Mouse (Mus musculus) midbrain, embryonic 16.5 days (tissue): Measurements from ENCODE around the gene Rtn4rl2. TPM values are rescaled to one million over a fixed set of nuclear protein-coding genes. Genes with fewer than 3 reads are reported as not detected.

Experiments
- ATAC-seq: fragments of 200-750 bp; cut with Nextera tagmentation; 2 replicates; pipeline ENCODE4 v1.8.0; 2017; ENCODE audit warnings: moderate TSS enrichment
- H3K27ac ChIP-seq: fragments of 300-500 bp; sonication (generic); 2 replicates; pipeline ENCODE4 v1.5.1; 2014; ENCODE audit warnings: mild to moderate bottlenecking, low read length, mixed read lengths
- H3K27me3 ChIP-seq: fragments of 300-500 bp; sonication (generic); 2 replicates; pipeline ENCODE4 v1.6.1; 2014; ENCODE audit warnings: low read depth, low read length, mixed read lengths; ENCODE audit not compliant: control insufficient read depth, insufficient read depth
- H3K36me3 ChIP-seq: fragments of 300-500 bp; sonication (generic); 2 replicates; pipeline ENCODE4 v1.6.1; 2014; ENCODE audit warnings: mild to moderate bottlenecking, low read length, moderate library complexity, mixed read lengths; ENCODE audit not compliant: control insufficient read depth, insufficient read depth
- H3K4me1 ChIP-seq: fragments of 300-500 bp; sonication (generic); 2 replicates; pipeline ENCODE4 v1.6.1; 2014; ENCODE audit warnings: mild to moderate bottlenecking, low read length, mixed read lengths; ENCODE audit not compliant: control insufficient read depth, insufficient read depth
- H3K4me2 ChIP-seq: fragments of 300-500 bp; sonication (generic); 2 replicates; pipeline ENCODE4 v1.6.1; 2014; ENCODE audit warnings: mild to moderate bottlenecking, low read length, mixed read lengths
- H3K4me3 ChIP-seq: fragments of 300-500 bp; sonication (generic); 2 replicates; pipeline ENCODE4 v1.5.1; 2014; ENCODE audit warnings: low read depth, mild to moderate bottlenecking, low read length, moderate library complexity, mixed read lengths
- H3K9ac ChIP-seq: fragments of 300-500 bp; sonication (generic); 2 replicates; pipeline ENCODE4 v1.6.1; 2014; ENCODE audit warnings: low read depth, low read length, mixed read lengths
- H3K9me3 ChIP-seq: fragments of 300-500 bp; sonication (generic); replicated peaks from 2 replicates; pipeline ENCODE4 v1.6.1; 2014; ENCODE audit warnings: mild to moderate bottlenecking, low read length, mixed read lengths; ENCODE audit not compliant: control insufficient read depth, poor library complexity, severe bottlenecking
- WGBS: fragments of 180-500 bp; shearing (Covaris S2); extraction: QIAGEN DNeasy Blood & Tissue Kit; methylation state at CpG from one replicate; pipeline ENCODE4 v1.1.7; 2014; 5-methylcytosine and 5-hydroxymethylcytosine counted together
- polyA plus RNA-seq: library from polyadenylated mRNA; unstranded; fragments of >200 nt; fragmentation: Nextera tagmentation; extraction: Ambion mirVana; gene quantifications from 2 replicates; pipeline ENCODE4 v1.2.1, GENCODE M21; 2015

The Rtn4rl2 gene
- 3.9 TPM in 2 replicates for polyA plus RNA-seq

DNA sequence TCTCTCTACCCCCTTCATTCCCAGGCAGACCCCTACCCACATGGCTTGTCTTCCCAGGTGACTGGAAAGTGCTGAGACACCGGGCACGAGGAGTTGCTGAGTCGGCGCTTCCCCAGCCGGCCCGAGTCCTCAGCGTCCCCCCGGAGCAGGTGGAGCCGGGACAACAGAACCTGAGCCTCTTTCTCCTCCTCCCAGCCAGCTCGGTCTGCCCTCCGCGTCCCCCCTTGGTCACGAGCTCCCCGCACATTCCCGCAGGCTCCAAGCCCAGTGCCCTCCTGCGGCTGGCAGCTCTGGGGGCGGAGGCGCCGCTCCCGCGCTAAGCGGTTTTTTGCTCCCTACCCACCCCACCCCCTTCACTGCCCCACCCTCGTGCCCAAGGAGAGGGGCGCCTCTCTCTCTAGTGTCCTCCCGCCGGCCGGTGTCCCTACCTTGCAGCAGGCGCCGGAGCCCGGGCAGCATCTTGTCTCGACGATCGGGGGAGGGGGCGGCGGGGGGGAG, at the start of gene Rtn4rl2:
Gene Rtn4rl2 (minus strand): TSS at position 477 of the 498 bp plus-strand sequence.
- Histone ChIP-seq H3K4me2 (peak within 1 kb of the TSS; percentile 97), H3K9ac (peak within 1 kb of the TSS; percentile 66), H3K36me3 (no peaks in the 10 kb centered on the region), H3K27me3 (peaks cover 33% of the 10 kb centered on the region), H3K27ac (no peak within 1 kb of the TSS), H3K4me1 (peaks cover 24% of the 10 kb centered on the region), H3K9me3 (no peaks in the 10 kb centered on the region), H3K4me3 (peak within 1 kb of the TSS; percentile 70)
- peak; percentile 26 for ATAC-seq
- WGBS: 1% methylated on average over 31 of the region's 35 CpGs

DNA sequence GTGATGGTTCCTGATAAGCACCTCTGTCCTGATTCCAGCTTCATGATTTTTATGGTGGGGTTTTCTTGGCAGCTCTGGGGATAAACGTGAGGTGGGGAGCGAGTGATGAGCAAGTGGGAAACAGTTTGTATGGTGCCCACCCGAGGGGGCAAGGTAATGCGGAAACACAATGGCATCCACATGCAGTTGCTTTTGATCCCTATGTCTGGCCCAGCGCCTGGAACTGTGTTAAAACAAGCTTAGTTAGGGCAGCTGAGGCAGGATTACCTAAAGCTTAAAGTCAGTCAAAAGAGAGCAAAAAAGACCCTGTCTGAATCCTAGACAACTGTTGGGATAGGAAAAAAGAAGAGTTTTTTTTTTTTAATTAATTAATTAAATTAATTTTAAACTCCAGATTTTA, 48.6 kb upstream of the Rtn4rl2 start:
- Histone ChIP-seq H3K4me2 (no peak overlapping the region), H3K9ac (no peak overlapping the region), H3K27ac (no peak overlapping the region), H3K4me1 (peaks cover 4% of the 10 kb centered on the region), H3K9me3 (no peaks in the 10 kb centered on the region), H3K4me3 (no peak overlapping the region), H3K27me3 (no peaks in the 10 kb centered on the region), H3K36me3 (no peaks in the 10 kb centered on the region)
- WGBS: 28% methylated on average over 5 of the region's 5 CpGs
- ATAC-seq: peak; percentile 70; the same call in 1 of the 2 replicates

DNA sequence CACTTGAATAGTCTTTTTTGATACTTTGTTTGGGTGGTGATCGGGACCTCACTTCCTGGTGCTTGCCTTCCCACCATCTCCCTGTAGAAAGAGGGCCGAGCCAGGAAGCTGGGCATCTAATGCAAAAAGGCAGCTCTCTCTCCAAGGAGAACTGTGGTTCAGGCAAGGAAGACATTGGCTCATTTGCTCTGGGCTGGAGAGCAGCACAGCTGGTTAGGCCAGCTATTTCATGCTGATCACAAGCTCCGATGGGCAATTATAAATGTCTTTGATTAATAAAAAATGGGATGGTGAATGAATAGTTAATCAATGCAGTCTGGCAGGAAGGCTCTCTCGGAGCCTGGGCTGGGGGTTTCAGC, 48.1 kb upstream of the Rtn4rl2 start:
- H3K4me3 ChIP-seq: no peak overlapping the region
- no peaks in the 10 kb centered on the region for H3K27me3 ChIP-seq
- H3K36me3 ChIP-seq: no peaks in the 10 kb centered on the region
- no peak overlapping the region for H3K9ac ChIP-seq
- no peak overlapping the region for H3K4me2 ChIP-seq
- H3K27ac ChIP-seq: no peak overlapping the region
- peak; percentile 79 for ATAC-seq
- H3K4me1 ChIP-seq: peaks cover 4% of the 10 kb centered on the region
- 35% methylated on average over 4 of the region's 4 CpGs for WGBS
- H3K9me3 ChIP-seq: no peaks in the 10 kb centered on the region

DNA sequence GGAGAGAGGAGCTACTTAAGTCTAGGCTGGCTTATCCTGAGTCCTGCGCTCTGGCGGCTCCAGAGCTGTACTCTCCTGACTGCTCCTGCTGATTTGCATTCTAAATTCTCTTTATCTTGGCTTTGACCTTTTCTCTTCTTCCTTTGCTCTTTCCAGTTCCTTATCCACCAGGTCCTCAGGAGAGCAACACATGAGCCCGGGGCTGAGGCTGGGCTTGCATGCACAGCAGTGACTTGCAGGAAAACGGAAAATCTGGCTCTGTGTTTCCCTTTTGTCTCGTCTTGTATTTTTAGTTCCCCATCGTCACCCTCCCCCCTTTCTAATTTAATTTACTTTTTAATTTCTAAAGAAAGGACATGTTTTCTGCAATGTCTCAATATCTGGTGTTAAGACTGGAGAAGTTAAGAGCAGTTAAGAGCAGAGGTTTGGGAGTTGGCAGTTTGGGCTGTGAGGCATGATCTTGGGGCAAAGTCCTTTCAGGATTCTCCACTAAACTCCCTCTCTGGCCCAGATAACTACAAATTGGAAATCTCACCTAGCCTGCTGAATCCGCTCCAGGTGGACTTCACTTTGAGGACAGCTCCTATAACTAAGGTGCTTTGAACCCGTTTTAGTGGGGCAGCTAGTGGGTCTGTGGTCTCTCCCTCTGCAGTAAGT, 47.6 kb upstream of the Rtn4rl2 start:
- Histone ChIP-seq H3K36me3 (no peaks in the 10 kb centered on the region), H3K27ac (no peak overlapping the region), H3K4me3 (no peak overlapping the region), H3K9ac (no peak overlapping the region), H3K9me3 (no peaks in the 10 kb centered on the region), H3K4me2 (no peak overlapping the region), H3K27me3 (no peaks in the 10 kb centered on the region), H3K4me1 (peaks cover 4% of the 10 kb centered on the region)
- 62% methylated on average over 8 of the region's 8 CpGs for WGBS
- ATAC-seq: no peak

DNA sequence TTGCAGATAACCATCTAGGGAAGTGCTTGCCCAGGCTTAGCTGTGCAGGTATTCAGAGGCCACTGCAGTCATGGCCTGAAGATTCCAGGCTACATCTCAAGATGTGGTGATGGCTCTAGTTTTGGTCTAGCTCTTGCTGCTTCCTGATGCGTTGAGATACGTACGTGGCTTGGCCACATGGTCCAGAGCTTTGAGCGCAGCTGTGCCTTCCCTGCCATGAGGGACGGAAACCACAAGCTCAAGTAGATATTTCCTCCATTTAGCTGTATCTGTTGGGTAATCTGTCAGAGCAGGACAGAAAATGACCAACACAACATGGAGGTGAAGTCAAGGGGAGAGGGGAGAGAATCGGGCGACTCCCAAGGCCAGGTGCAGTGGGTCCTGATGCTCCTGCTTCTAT, 43.7 kb upstream of the Rtn4rl2 start:
- H3K4me2 ChIP-seq: no peak overlapping the region
- H3K4me1 ChIP-seq: no peaks in the 10 kb centered on the region; the same call in 1 of the 2 replicates
- no peaks in the 10 kb centered on the region for H3K36me3 ChIP-seq
- H3K27me3 ChIP-seq: no peaks in the 10 kb centered on the region
- no peak overlapping the region for H3K9ac ChIP-seq
- 94% methylated on average over 7 of the region's 7 CpGs for WGBS
- H3K4me3 ChIP-seq: no peak overlapping the region
- no peak for ATAC-seq
- H3K9me3 ChIP-seq: 0 out of 2 replicates have a peak, but pooled peaks cover 2% of the 10 kb centered on the region
- H3K27ac ChIP-seq: no peak overlapping the region

DNA sequence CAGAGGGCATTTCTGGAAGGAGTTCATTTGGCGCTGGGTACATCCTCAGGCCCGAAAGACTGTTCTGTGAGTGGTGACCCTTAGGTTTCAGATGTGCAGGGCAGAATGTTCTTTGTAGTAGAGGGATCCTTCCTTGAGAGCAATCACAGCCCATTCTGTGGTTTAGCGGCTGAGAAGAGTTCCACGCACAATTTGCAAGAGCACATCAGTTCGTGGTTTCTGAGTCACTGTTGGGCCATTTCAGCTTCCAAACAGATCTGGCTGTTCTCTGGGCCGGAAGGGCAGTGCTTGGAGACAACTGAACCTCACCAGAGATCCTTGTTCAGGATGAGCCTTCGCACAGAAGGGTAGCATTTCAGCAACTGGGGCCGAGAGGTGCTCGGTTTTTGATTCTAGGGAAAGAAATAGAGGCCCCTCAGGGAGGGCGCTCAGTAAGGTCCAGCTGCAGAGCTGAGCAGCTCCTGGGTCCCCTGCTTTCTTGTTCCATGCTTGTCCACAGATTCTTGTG, 33.1 kb upstream of the Rtn4rl2 start:
- 92% methylated on average over 10 of the region's 10 CpGs for WGBS
- Histone ChIP-seq H3K27ac (no peak overlapping the region), H3K4me2 (no peak overlapping the region), H3K4me3 (no peak overlapping the region), H3K9ac (no peak overlapping the region), H3K4me1 (no peaks in the 10 kb centered on the region), H3K36me3 (no peaks in the 10 kb centered on the region), H3K9me3 (no peaks in the 10 kb centered on the region; the same call in 1 of the 2 replicates), H3K27me3 (no peaks in the 10 kb centered on the region)
- ATAC-seq: no peak

DNA sequence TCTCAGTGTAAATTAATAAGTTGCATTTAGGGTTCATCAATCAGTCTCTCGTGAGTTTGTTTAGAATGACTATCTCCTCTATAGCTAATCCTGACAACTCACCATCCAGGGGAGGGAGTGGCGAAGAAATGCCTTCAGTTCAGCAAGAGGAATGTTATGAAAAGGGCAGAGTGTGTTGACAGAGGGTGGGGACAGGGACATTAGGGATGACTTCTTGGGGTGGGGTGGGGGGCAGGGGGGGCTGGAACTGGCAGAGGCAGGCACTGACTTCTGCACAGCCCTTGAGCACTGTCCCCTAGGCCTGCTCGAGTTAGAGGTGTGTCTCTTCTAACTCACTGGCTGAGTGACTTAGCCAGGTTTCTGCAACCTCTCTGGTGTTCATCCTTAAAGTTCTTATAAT, 31.7 kb upstream of the Rtn4rl2 start:
- WGBS: 79% methylated on average over 3 of the region's 3 CpGs
- no peaks in the 10 kb centered on the region for H3K9me3 ChIP-seq
- ATAC-seq: no peak

DNA sequence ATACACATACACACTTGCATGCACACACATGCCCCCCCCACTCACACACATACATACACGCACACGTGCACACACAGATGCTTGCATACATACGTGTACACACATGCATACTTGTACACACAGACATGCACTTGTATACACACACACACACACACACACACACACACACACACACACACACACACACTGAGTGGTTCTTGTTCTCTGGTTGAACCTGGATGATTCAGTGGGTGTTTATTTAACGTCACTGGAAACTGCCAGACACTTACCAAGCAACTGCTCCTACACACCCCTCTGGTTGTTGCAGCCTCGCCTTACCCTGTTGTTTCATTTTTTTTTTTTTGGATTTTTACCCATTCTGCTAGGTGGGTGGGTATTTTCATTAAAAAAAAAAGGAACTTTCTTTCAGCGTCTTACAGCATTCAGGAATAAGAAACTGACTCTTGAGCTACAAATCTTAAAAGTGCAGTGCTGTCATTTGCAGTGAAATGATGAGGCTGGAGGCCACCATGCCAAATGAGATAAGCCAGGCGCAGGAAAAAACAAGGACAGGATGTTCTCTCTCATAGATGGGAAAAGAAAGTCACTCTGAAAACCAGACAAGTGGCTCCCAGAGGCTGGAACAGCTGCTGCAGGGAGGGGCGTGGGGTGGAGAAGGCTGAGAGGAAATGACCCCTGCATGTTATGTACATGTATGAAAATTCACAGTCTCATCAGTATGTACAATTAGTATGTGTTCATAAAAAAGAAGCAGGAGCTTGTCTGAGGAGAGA, 30.2 kb upstream of the Rtn4rl2 start:
- Histone ChIP-seq H3K36me3 (no peaks in the 10 kb centered on the region), H3K27me3 (no peaks in the 10 kb centered on the region), H3K9ac (no peak overlapping the region), H3K4me3 (no peak overlapping the region), H3K9me3 (no peaks in the 10 kb centered on the region), H3K27ac (no peak overlapping the region), H3K4me1 (no peaks in the 10 kb centered on the region), H3K4me2 (no peak overlapping the region)
- no peak for ATAC-seq
- 90% methylated on average over 8 of the region's 8 CpGs for WGBS

More for the DNA sequence above, 31.7 kb upstream of the Rtn4rl2 start:
- Histone ChIP-seq H3K4me3 (no peak overlapping the region), H3K4me1 (no peaks in the 10 kb centered on the region), H3K9ac (no peak overlapping the region), H3K27ac (no peak overlapping the region), H3K36me3 (no peaks in the 10 kb centered on the region), H3K4me2 (no peak overlapping the region), H3K27me3 (no peaks in the 10 kb centered on the region)

DNA sequence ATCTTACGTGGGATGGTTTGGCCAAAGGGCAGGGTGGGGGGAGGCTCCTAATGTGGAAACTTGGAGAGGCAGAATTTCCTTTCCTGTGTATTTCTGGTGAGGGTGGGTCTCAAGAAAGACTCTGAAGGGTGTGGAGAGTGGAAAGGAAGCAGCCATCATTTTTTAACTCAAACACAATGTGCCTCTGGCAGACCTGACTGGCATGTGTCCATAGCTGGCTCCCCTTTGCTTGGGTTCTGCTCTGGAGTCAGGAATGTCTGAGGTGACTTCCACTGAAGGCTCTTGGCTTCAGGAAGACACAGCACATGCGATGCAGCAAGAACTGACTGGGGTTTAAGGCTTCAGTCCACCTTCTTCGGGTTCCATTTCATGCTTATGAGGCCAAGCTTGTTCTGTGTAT, 28.8 kb upstream of the Rtn4rl2 start:
- no peak overlapping the region for H3K4me3 ChIP-seq
- H3K4me2 ChIP-seq: no peak overlapping the region
- no peak overlapping the region for H3K27ac ChIP-seq
- no peaks in the 10 kb centered on the region for H3K9me3 ChIP-seq
- H3K36me3 ChIP-seq: no peaks in the 10 kb centered on the region
- H3K27me3 ChIP-seq: no peaks in the 10 kb centered on the region
- no peak overlapping the region for H3K9ac ChIP-seq
- WGBS: 76% methylated on average over 3 of the region's 3 CpGs
- no peak for ATAC-seq
- no peaks in the 10 kb centered on the region for H3K4me1 ChIP-seq
